Mouse (Mus musculus): Measurements from ENCODE around the gene Herc6.
"Not testable (repeated sequence)": the region's sequence is repeated elsewhere in the genome, so short reads cannot be mapped to it uniquely, and the experiment has no call there.

Gene Herc6

GRCm38 (mm10) chr6:57580881-57581548, at the start of gene Herc6:
Gene Herc6 (plus strand): TSS chr6:57581000.
- in situ Hi-C loops (cut with MboI, MseI) = no loop called here

- in situ Hi-C loops (cut with MboI, MseI) = loop anchor here (10.0 kb wide), 1 partner anchor 606 kb away; the partner anchor contains the start of genes Nt5c3 and Vmn1r4
Measured at GRCm38 (mm10) chr6:57531011-57531410, 49.8 kb upstream of the Herc6 start.

DNA sequence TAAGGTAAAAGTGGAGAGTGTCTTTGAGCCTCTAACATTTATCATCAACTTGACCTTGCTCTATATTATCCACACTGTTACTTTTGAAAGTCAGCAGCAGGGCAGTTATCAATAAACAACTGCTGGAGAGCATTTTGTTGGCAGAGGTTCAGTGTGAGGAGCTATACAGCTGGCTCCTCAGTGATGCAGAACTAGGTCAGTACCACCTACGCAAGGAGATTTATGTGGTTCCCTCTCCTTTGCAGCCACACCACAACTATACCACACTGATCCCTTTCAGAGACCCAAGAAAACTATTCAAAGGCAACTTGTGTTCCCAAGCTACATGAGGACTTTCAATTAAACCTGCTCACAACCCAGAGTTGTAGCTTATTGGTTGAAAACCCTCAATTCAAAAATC, 49.4 kb upstream of the Herc6 start:
- in situ Hi-C loops (cut with MboI, MseI) = loop anchor here (10.0 kb wide), 1 partner anchor 607 kb away; the partner anchor contains the start of genes Nt5c3 and Vmn1r4

DNA sequence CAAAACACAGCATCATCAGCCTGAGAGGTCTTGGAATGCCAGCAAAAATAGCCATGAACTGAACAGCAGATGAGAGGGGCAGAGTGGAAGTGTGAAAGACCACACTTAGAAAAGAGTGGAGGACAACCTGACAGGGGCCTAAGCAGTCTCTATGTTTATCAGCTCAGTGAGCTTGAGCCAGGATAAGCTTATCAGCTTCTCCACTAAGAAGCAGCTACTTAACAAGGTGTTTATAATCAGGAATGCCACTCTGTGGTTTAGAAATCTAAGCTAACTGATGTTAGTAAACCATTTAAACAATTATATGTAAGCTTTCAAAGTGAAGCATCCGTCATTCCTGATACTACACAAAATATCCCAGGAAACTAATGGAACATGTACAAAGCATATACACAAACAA, 48.8 kb upstream of the Herc6 start:
- in situ Hi-C loops (cut with MboI, MseI) = loop anchor here (10.0 kb wide), 1 partner anchor 607 kb away; the partner anchor contains the start of genes Nt5c3 and Vmn1r4

DNA sequence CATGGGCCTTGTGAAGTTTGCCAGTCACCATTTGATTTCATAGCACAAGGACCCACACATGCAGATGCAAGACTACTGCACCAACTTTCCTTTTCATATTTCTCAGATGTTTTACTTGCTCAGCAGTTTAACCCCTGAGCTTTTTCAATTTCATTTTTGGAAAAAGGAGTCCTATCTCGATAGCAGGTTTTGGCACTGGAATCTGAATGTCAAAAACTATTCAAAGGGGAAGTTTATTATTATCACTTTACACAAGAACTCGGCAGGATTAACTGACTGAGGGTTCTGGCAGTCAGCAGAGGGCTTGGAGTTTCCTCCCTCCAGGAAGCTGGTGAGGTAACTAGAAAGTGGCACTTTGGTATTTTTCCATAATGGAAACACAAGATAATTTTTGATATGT, 47.4 kb upstream of the Herc6 start:
- in situ Hi-C loops (cut with MboI, MseI) = loop anchor here (10.0 kb wide), 1 partner anchor 609 kb away; the partner anchor contains the start of genes Nt5c3 and Vmn1r4

DNA sequence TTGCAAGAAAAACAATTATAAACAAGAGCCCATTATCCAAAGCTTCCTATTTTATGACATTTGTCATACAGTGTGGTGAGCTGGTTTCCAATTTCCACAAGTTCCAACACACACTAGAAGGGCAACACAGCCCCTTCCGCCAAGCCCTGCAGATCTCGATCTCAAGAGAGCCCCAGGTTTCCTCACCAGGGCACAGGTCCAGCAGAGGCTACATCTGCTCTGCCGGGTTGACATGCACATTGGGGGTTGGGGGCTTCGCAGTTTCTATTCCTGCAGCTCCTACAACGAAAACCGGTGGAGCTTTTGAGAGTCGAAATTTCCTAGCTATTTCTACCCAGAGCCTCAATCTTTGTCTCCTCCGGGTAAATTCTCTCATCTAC, 46.6 kb upstream of the Herc6 start:
- in situ Hi-C loops (cut with MboI, MseI) = loop anchor here (10.0 kb wide), 1 partner anchor 609 kb away; the partner anchor contains the start of genes Nt5c3 and Vmn1r4

- in situ Hi-C loops (cut with MboI, MseI) = loop anchor here (5.0 to 10.0 kb wide), 2 partner anchors 173 to 610 kb away; partner anchors contain the start of genes Nt5c3 and Vmn1r4
Measured at GRCm38 (mm10) chr6:57534611-57535286, 46.1 kb upstream of the Herc6 start.

GRCm38 (mm10) chr6:57535386-57535936, 45.3 kb upstream of the Herc6 start, which contains the start of gene Ppm1k:
Gene Ppm1k (minus strand): TSS chr6:57535468.
- in situ Hi-C loops (cut with MboI, MseI) = loop anchor here (5.0 to 10.0 kb wide), 2 partner anchors 172 to 611 kb away; partner anchors contain the start of genes Nt5c3 and Vmn1r4

GRCm38 (mm10) chr6:57535971-57536669, 44.7 kb upstream of the Herc6 start:
- in situ Hi-C loops (cut with MboI, MseI) = loop anchor here (5.0 to 10.0 kb wide), 2 partner anchors 171 to 611 kb away; partner anchors contain the start of genes Nt5c3 and Vmn1r4

DNA sequence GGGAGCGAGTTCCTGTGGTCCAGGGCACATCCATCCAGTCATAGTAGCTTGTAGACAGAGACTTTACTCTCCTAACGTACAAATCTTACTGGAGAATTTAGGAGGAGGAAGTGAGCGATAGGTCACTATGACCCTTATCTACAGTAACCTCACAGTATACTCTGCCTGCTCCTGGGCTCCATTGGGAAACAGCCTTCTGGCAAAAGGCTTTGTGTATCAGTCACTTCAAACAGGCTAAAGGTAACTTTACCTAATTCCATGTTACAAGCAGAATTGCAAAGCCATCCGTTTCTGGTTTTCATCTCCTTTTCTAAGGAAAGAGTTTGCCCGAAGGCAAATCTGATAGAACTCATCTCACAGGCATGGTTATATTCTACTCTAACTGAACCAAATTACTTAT, 42.9 kb upstream of the Herc6 start:
- in situ Hi-C loops (cut with MboI, MseI) = loop anchor here (5.0 to 10.0 kb wide), 2 partner anchors 169 to 613 kb away; partner anchors contain the start of genes Nt5c3 and Vmn1r4

DNA sequence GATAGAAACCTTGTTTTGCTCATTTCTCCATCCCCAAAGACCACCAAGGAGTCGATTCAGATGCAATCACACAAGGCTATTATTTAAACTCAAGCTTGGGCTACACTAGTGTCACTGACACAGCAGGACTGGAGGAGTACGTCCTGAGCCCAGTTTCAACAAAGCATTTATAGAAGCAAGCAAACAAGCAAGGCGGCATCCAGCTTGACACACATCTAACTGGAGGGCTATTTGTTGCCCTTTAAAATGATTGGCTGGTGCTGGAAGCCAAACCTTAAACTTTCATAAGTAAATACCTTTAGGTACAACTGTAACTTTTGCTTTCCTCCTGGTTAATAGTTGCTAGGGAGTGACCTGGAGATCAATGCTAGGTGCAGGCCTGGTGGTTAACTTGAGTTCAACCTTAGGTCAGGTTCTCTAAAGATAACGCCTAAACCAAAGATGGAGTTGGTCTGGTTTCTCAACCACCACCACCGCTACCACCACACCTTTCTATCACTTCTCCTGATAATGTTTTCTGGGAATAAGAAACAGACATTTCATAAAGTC, 39.8 kb upstream of the Herc6 start:
- in situ Hi-C loops (cut with MboI, MseI) = no loop called here

- in situ Hi-C loops (cut with MboI, MseI) = no loop called here
Measured at GRCm38 (mm10) chr6:57541737-57542335, 39.0 kb upstream of the Herc6 start.

GRCm38 (mm10) chr6:57543591-57543990, 37.2 kb upstream of the Herc6 start:
- in situ Hi-C loops (cut with MboI, MseI) = not testable (repeated sequence)

- in situ Hi-C loops (cut with MboI, MseI) = no loop called here
Measured at GRCm38 (mm10) chr6:57544866-57545265, 35.9 kb upstream of the Herc6 start.

DNA sequence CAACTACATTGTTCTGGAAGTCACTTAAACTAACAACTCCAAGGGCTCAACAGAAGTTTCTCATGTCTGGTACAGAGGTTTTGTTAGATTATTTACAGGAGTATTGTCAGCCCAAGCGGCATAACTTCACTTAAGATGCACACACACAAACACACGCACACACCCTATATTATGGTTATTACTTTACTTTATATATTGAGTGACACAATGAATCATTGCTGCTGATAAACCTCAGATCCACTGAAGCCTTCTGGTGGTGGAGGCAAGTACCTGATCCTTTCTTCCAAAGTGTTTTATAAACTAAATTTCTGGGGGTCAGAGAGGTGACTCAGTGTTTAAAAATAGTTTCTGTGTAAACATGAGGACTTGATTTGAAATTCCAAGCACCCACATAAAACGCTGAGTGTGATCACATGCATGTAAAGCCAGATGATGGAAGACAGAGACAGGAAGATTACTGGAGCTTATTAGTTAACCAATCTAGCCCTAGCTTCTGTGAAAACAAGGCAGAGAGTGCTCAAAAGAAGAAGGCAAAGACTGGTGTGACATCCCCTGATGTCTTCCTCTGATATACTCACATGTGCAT, 29.5 kb upstream of the Herc6 start:
- in situ Hi-C loops (cut with MboI, MseI) = no loop called here

GRCm38 (mm10) chr6:57557796-57558317, 22.9 kb upstream of the Herc6 start:
- in situ Hi-C loops (cut with MboI, MseI) = no loop called here

DNA sequence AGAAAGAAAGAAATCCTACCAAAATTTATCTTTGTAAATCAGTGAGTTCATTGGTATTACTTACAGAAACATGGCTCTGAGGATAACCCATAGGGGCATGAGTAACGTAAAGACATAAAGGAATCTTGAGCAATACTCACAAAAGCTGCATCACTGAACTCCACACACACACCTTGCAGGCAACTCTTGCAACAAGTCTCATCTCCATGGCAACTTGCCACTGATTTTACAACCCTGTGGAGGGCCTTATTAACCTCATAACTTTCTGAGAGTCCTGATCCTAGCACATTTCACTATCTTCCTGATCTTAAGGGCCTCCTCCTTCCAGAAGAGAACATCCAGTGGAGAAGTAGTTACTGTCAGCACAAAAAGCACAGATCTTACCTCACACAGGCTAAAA, 17.3 kb upstream of the Herc6 start:
- in situ Hi-C loops (cut with MboI, MseI) = no loop called here

GRCm38 (mm10) chr6:57565452-57565851, 15.3 kb upstream of the Herc6 start:
- in situ Hi-C loops (cut with MboI, MseI) = no loop called here

DNA sequence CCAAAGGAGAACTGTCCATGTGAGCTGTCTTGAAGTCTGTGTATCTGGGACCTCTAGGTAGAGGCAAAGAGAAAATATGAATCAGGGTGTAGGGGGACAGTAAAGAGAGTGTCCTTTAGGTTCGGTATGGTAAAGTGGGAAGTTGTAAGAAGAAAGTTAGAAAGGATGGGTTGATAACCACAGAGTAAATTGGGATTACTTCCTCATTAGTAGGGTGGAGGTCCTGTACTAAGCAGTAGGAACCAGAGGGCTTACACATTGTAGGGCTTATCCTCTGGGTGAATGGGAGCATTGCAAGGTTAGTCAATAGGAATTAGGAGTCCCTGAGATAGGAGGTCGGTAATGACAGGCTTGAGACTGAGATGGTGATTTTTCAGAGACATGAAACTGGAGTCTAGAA, 13.2 kb upstream of the Herc6 start:
- in situ Hi-C loops (cut with MboI, MseI) = no loop called here

Measured in T-helper 2 cell (primary cell).